Mouse (Mus musculus): ENCODE data around the gene Otogl. TPM values are rescaled to one million over a fixed set of nuclear protein-coding genes. Genes with fewer than 3 reads are reported as not detected.

Otogl gene
- polyA plus RNA-seq, 1 experiment: 0.05 TPM

GRCm38 (mm10) chr10:107734327-107734726 lies 177.6 kb downstream of the Otogl start:
- Histone ChIP-seq H3K4me1 (ENCODE audit: control insufficient read depth, insufficient read depth, low read length) (no peaks in the 10 kb centered on the region), H3K27ac (ENCODE audit: insufficient read depth, low read length) (no peak overlapping the region), H3K4me3 (ENCODE audit: insufficient read depth, low read length) (no peak overlapping the region)
- TF ChIP-seq CTCF (IDR thresholded peaks at IDR 0.05; ENCODE audit: borderline replicate concordance, insufficient read depth, low read length) (no peak), POLR2A (IDR thresholded peaks at IDR 0.05; ENCODE audit: low read depth, low read length) (no peak)

GRCm38 (mm10) chr10:107725631-107726030 lies 186.3 kb downstream of the Otogl start:
- Histone ChIP-seq H3K4me1 (ENCODE audit: control insufficient read depth, insufficient read depth, low read length) (peaks cover 3% of the 10 kb centered on the region; the same call in 1 of the 2 replicates), H3K4me3 (ENCODE audit: insufficient read depth, low read length) (no peak overlapping the region), H3K27ac (ENCODE audit: insufficient read depth, low read length) (no peak overlapping the region)
- TF ChIP-seq POLR2A (IDR thresholded peaks at IDR 0.05; ENCODE audit: low read depth, low read length) (no peak), CTCF (IDR thresholded peaks at IDR 0.05; ENCODE audit: borderline replicate concordance, insufficient read depth, low read length) (no peak)

- H3K27ac ChIP-seq (ENCODE audit: insufficient read depth, low read length): no peak within 1 kb of the TSS
- no peak within 1 kb of the TSS for H3K4me3 ChIP-seq (ENCODE audit: insufficient read depth, low read length)
- no peak for TF ChIP-seq CTCF (IDR thresholded peaks at IDR 0.05; ENCODE audit: borderline replicate concordance, insufficient read depth, low read length)
- no peak for TF ChIP-seq POLR2A (IDR thresholded peaks at IDR 0.05; ENCODE audit: low read depth, low read length)
- no peaks in the 10 kb centered on the region for H3K4me1 ChIP-seq (ENCODE audit: control insufficient read depth, insufficient read depth, low read length)
Measured at GRCm38 (mm10) chr10:107719806-107720205, 192.1 kb downstream of the Otogl start, which contains the start of gene Ptprq. Gene Ptprq (minus strand): TSS chr10:107720051.

Other genes starting within 250 kb of the Otogl start
- gene Ptprq, start 192.1 kb downstream of the Otogl start, polyA plus RNA-seq (2011; ENCODE audit: insufficient read length, low read depth, missing spikeins): 0.78 and 1.3 TPM in 2 replicates